Mouse (Mus musculus) bone marrow macrophage, adult 2 months (primary cell): Measurements from ENCODE around the gene Adamts16. TPM values are rescaled to one million over a fixed set of nuclear protein-coding genes. Genes with fewer than 3 reads are reported as not detected.

ENCODE experiments used
- H3K27ac ChIP-seq: 2 replicates; pipeline ENCODE4 v1.5.1; 2012; ENCODE audit warnings: low read depth, low read length; ENCODE audit not compliant: insufficient read depth
- H3K4me1 ChIP-seq: 2 replicates; pipeline ENCODE4 v1.6.1; 2012; ENCODE audit warnings: low read length; ENCODE audit not compliant: control insufficient read depth, insufficient read depth
- H3K4me3 ChIP-seq: 2 replicates; pipeline ENCODE4 v1.5.1; 2012; ENCODE audit warnings: mild to moderate bottlenecking, low read length, moderate library complexity; ENCODE audit not compliant: insufficient read depth
- CTCF ChIP-seq: IDR thresholded peaks from 2 replicates; pipeline ENCODE4 v1.5.1; 2012; ENCODE audit warnings: low read depth, mild to moderate bottlenecking, low read length, moderate library complexity
- POLR2A ChIP-seq: IDR thresholded peaks from 2 replicates; pipeline ENCODE4 v1.6.1; 2012; ENCODE audit warnings: mild to moderate bottlenecking, low read depth, low read length, borderline replicate concordance
- polyA plus RNA-seq: library from polyadenylated mRNA; stranded (reverse); fragments of >200 nt; gene quantifications from 2 replicates; pipeline ENCODE4 v1.2.4, GENCODE M21; 2012; ENCODE audit not compliant: missing spikeins, insufficient read depth, insufficient read length

Adamts16 gene
- polyA plus RNA-seq, 1 experiment: not detected

- no peak overlapping the region for H3K4me3 ChIP-seq
- H3K4me1 ChIP-seq: no peaks in the 10 kb centered on the region
- TF ChIP-seq CTCF (no peak), POLR2A (no peak)
- H3K27ac ChIP-seq: no peak overlapping the region
Measured at GRCm38 (mm10) chr13:70871049-70871448, 29.4 kb upstream of the Adamts16 start.

- H3K4me3 ChIP-seq: no peak overlapping the region
- no peak overlapping the region for H3K27ac ChIP-seq
- TF ChIP-seq CTCF (no peak), POLR2A (no peak)
- no peaks in the 10 kb centered on the region for H3K4me1 ChIP-seq
Measured at GRCm38 (mm10) chr13:70866971-70867625, 25.5 kb upstream of the Adamts16 start.

- TF ChIP-seq POLR2A: no peak
- TF ChIP-seq CTCF: no peak
- Histone ChIP-seq H3K4me3 (no peak overlapping the region), H3K27ac (no peak overlapping the region), H3K4me1 (no peaks in the 10 kb centered on the region)
Measured at GRCm38 (mm10) chr13:70865867-70866266, 24.3 kb upstream of the Adamts16 start.

GRCm38 (mm10) chr13:70862162-70862908 is 20.7 kb upstream of the Adamts16 start:
- no peak for TF ChIP-seq POLR2A
- TF ChIP-seq CTCF: no peak
- Histone ChIP-seq H3K4me1 (no peaks in the 10 kb centered on the region), H3K4me3 (no peak overlapping the region), H3K27ac (no peak overlapping the region)

GRCm38 (mm10) chr13:70853601-70854000 is 12.0 kb upstream of the Adamts16 start:
- H3K27ac ChIP-seq: no peak overlapping the region
- TF ChIP-seq POLR2A: no peak
- no peak for TF ChIP-seq CTCF
- no peak overlapping the region for H3K4me3 ChIP-seq
- H3K4me1 ChIP-seq: no peaks in the 10 kb centered on the region

GRCm38 (mm10) chr13:70846933-70847332 is 5.3 kb upstream of the Adamts16 start:
- H3K4me3 ChIP-seq: no peak overlapping the region
- H3K27ac ChIP-seq: no peak overlapping the region
- H3K4me1 ChIP-seq: no peaks in the 10 kb centered on the region
- TF ChIP-seq CTCF (no peak), POLR2A (no peak)

- Histone ChIP-seq H3K27ac (no peak overlapping the region), H3K4me1 (no peaks in the 10 kb centered on the region), H3K4me3 (no peak overlapping the region)
- TF ChIP-seq CTCF: no peak
- no peak for TF ChIP-seq POLR2A
Measured at GRCm38 (mm10) chr13:70845526-70845925, 3.9 kb upstream of the Adamts16 start.

GRCm38 (mm10) chr13:70842126-70842525 is 515 bp upstream of the Adamts16 start:
- Histone ChIP-seq H3K27ac (no peak overlapping the region), H3K4me3 (no peak overlapping the region), H3K4me1 (no peaks in the 10 kb centered on the region)
- TF ChIP-seq CTCF (no peak), POLR2A (no peak)

GRCm38 (mm10) chr13:70840161-70840560 is 1.4 kb downstream of the Adamts16 start:
- H3K4me1 ChIP-seq: no peaks in the 10 kb centered on the region
- no peak overlapping the region for H3K27ac ChIP-seq
- TF ChIP-seq POLR2A (no peak), CTCF (peak; percentile 29; the same call in 1 of the 2 replicates)
- no peak overlapping the region for H3K4me3 ChIP-seq

GRCm38 (mm10) chr13:70837571-70837970 is 4.0 kb downstream of the Adamts16 start:
- no peak overlapping the region for H3K4me3 ChIP-seq
- H3K4me1 ChIP-seq: no peaks in the 10 kb centered on the region
- H3K27ac ChIP-seq: no peak overlapping the region
- TF ChIP-seq POLR2A (no peak), CTCF (no peak)
